Mouse (Mus musculus) left cerebral cortex, postnatal 10 days (tissue): ENCODE measurements around the gene Dnah14. TPM values are rescaled to one million over a fixed set of nuclear protein-coding genes. Genes with fewer than 3 reads are reported as not detected.
"Not testable (repeated sequence)": the region's sequence is repeated elsewhere in the genome, so short reads cannot be mapped to it uniquely, and the experiment has no call there.

Experiments
- DNase-seq, 2 experiments: peaks; one replicate each; pipeline ENCODE4 v3.0.0; 2021 to 2022; ENCODE audit warnings: low spot score in 2 of 2, mixed read lengths in 1 of 2; ENCODE audit errors: extremely low spot score in 1 of 2
- intact Hi-C: fragments of 180-260 bp; cut with DNase I; formaldehyde crosslinking; loops from one replicate; pipeline ENCODE4 v1.15.1; 2025
- total RNA-seq, 2 experiments: library from RNA; stranded (reverse); gene quantifications; 2 replicates each; pipeline ENCODE4 v1.2.3; 2021

Dnah14 gene
- total RNA-seq, 2 experiments from 2014 or later, result 2.0 to 2.6 TPM

GRCm38 (mm10) chr1:181740259-181740658 lies 163.9 kb downstream of the Dnah14 start:
- intact Hi-C loops, result no loop called here
- no peak for DNase-seq

GRCm38 (mm10) chr1:181742251-181742885 lies 166.0 kb downstream of the Dnah14 start:
- intact Hi-C loops, result no loop called here
- no peak for DNase-seq

GRCm38 (mm10) chr1:181769392-181769791 lies 193.0 kb downstream of the Dnah14 start:
- no peak for DNase-seq

GRCm38 (mm10) chr1:181771871-181772270 lies 195.5 kb downstream of the Dnah14 start:
- intact Hi-C loops, result no loop called here
- DNase-seq, result no peak

More at GRCm38 (mm10) chr1:181769392-181769791, 193.0 kb downstream of the Dnah14 start:
- intact Hi-C loops, result no loop called here

- intact Hi-C loops, result no loop called here
- DNase-seq, result no peak
These were observed 200.2 kb downstream of the Dnah14 start for GRCm38 (mm10) chr1:181776541-181776940.

DNA sequence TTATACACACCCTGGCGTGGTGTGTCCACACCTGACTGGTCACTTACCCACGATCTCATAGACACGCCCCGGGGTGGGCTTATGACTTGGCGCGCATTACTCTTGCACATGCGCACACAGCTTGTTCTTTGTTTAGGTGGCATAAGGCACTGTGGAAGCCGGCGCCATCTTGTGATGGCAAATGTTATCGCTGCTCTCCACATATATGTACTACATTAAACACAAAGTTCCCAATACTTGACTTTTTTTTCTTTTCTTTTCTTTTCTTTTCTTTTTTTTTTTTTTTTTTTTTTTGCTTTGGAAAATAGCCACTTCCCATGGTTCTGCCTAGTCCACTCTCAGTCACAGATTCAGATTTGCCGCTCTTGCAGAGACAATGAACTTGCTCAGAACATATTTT lies 206.2 kb downstream of the Dnah14 start:
- DNase-seq, intact Hi-C loops: not testable (repeated sequence)

GRCm38 (mm10) chr1:181789952-181790351 lies 213.6 kb downstream of the Dnah14 start:
- DNase-seq, result no peak
- intact Hi-C loops, result no loop called here

DNA sequence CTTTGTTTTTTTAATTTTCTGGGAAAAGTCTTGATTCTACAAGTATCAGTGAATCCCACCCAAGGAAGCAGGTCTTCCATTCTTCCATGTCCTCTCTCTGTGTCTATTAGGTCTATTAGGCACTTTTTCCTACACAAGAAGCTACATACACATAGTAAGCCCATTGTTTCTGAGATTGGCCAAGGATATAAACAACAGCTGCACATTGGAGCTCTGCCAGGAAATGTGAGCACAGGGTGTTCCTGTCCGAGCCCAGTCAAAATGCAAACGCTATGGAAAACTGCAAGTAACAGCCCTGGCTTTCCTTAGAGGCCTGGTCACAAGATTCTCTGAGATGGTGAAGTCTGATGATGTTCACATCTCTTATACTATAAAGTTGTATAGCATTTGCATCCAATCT lies 217.2 kb downstream of the Dnah14 start:
- intact Hi-C loops, result no loop called here
- DNase-seq, result peak; percentile 6 to 74

GRCm38 (mm10) chr1:181799911-181800310 lies 223.6 kb downstream of the Dnah14 start:
- intact Hi-C loops, result no loop called here
- no peak for DNase-seq

DNA sequence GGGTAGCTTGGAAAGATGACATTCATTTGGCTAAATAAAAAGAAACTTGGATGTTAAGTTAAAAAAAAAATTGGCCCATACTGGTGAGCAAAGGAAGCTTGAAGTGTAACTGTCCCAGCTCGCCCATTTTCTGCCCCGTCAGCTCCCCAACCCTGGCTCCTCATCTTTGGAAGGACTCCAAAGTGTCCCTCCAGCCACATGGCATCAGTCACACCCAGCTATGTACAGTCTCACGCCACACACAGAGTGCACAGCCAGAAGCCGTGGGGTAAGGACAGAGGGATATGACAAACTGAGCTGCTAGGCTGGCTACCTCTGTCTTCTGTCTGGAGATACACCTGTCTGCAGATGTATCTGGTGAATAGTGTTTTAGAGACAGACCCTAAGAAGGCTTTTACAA lies 224.3 kb downstream of the Dnah14 start:
- intact Hi-C loops, result no loop called here
- DNase-seq, result no peak

- no peak for DNase-seq
These were observed 235.3 kb downstream of the Dnah14 start for GRCm38 (mm10) chr1:181811481-181812223.

GRCm38 (mm10) chr1:181826716-181827115 lies 250.4 kb downstream of the Dnah14 start:
- intact Hi-C loops, result no loop called here
- no peak for DNase-seq

More at GRCm38 (mm10) chr1:181811481-181812223, 235.3 kb downstream of the Dnah14 start:
- intact Hi-C loops, result no loop called here

GRCm38 (mm10) chr1:181828365-181828764 lies 252.0 kb downstream of the Dnah14 start:
- intact Hi-C loops, result no loop called here
- DNase-seq, result no peak

DNA sequence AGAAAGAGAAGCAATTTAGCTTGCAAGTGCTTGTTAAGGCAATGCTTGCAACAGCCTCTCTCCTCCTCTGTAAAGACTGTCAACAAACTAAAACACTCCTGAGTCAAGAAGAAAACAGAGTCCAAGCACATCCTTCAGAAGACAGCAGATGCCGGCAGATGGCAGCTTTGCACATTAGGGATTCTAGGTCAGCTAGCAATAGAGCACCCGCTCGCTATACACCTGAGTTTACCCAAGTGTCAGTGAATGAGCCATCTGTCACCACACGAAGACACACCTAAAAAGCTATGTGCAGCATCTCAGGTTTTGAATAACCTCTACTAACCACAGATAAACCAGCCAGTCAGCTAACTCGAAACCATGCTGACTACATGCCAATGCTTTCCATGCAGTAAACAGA lies 256.4 kb downstream of the Dnah14 start:
- no peak for DNase-seq
- intact Hi-C loops, result no loop called here

DNA sequence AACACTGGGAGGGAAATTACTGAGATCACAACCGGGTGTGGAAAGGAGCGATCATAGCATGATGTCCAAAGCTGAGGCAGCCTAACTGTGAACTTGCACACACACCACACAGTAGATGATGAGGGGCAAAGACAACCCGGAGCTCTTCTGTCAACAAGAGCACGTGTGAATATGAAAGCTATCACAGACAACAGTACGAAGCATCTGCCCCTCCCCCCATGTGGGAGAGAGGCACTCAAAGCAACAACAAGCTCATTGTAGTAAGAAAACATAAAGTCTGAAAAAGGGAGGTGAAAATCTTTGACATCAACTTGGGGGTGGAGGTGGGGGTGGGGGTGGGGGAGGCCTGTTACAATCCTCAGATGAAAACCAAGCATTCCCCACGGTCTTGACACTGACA lies 256.8 kb downstream of the Dnah14 start:
- no peak for DNase-seq
- intact Hi-C loops, result no loop called here

- DNase-seq, result no peak
- intact Hi-C loops, result no loop called here
These were observed 261.8 kb downstream of the Dnah14 start for GRCm38 (mm10) chr1:181838111-181838510.

- intact Hi-C loops, result no loop called here
- no peak for DNase-seq
These were observed 263.5 kb downstream of the Dnah14 start for GRCm38 (mm10) chr1:181839746-181840366.

GRCm38 (mm10) chr1:181841396-181841795 lies 265.0 kb downstream of the Dnah14 start:
- intact Hi-C loops, result no loop called here
- DNase-seq, result no peak

GRCm38 (mm10) chr1:181841864-181842672 lies 265.7 kb downstream of the Dnah14 start:
- intact Hi-C loops, result no loop called here
- DNase-seq, result peak; percentile 93 to 97
